Mouse (Mus musculus) liver, adult 2 months (tissue): Measurements from ENCODE around the gene Cnbd2.

Experiments used
- CTCF ChIP-seq: fragments of 200-500 bp; IDR thresholded peaks from 2 replicates; pipeline ENCODE4 v1.5.1; 2011; ENCODE audit warnings: low read depth, low read length, control low read depth
- POLR2A ChIP-seq: fragments of 200-500 bp; IDR thresholded peaks from 2 replicates; pipeline ENCODE4 v1.6.1; 2011; ENCODE audit warnings: low read length, control low read depth; ENCODE audit not compliant: insufficient read depth; ENCODE audit errors: extremely low read depth

- TF ChIP-seq CTCF (no peak), POLR2A (no peak)
These were observed 6.4 kb downstream of the Cnbd2 start for GRCm38 (mm10) chr2:156318491-156318890.
